Mouse (Mus musculus) adrenal gland, postnatal 14 days (tissue): ENCODE results near the gene Malsu1. TPM values are rescaled to one million over a fixed set of nuclear protein-coding genes. Genes with fewer than 3 reads are reported as not detected.

ENCODE experiments used
- DNase-seq: peaks from one replicate; pipeline ENCODE4 v3.0.0; 2021; ENCODE audit warnings: mixed read lengths
- long read RNA-seq, 2 experiments: library from polyadenylated mRNA; stranded (forward); transcript quantifications; one replicate each; pipeline ENCODE4 v2.0.0; 2021
- total RNA-seq: library from RNA; stranded (reverse); gene quantifications from 2 replicates; pipeline ENCODE4 v1.2.3, GENCODE M21; 2021

Malsu1 gene
- total RNA-seq, result 42.7 and 45.8 TPM in 2 replicates
- long read RNA-seq, experiment 1, transcript Malsu1-203 (4 exons, 2,819 nt), result major isoform, 40 of 56 reads
- long read RNA-seq, experiment 1, transcript Malsu1-202 (3 exons, 2,587 nt), result minor isoform, 5 of 56 reads
- long read RNA-seq, experiment 1, partial matches to known transcripts, result 9 of 56 reads
- long read RNA-seq, experiment 1, other reads (novel, unspliced or antisense), result 1 of 56 reads
- long read RNA-seq, experiment 2, transcript Malsu1-203 (4 exons, 2,819 nt), result major isoform, 51 of 58 reads
- long read RNA-seq, experiment 2, partial matches to known transcripts, result 6 of 58 reads
- long read RNA-seq, experiment 2, other reads (novel, unspliced or antisense), result 1 of 58 reads

DNA sequence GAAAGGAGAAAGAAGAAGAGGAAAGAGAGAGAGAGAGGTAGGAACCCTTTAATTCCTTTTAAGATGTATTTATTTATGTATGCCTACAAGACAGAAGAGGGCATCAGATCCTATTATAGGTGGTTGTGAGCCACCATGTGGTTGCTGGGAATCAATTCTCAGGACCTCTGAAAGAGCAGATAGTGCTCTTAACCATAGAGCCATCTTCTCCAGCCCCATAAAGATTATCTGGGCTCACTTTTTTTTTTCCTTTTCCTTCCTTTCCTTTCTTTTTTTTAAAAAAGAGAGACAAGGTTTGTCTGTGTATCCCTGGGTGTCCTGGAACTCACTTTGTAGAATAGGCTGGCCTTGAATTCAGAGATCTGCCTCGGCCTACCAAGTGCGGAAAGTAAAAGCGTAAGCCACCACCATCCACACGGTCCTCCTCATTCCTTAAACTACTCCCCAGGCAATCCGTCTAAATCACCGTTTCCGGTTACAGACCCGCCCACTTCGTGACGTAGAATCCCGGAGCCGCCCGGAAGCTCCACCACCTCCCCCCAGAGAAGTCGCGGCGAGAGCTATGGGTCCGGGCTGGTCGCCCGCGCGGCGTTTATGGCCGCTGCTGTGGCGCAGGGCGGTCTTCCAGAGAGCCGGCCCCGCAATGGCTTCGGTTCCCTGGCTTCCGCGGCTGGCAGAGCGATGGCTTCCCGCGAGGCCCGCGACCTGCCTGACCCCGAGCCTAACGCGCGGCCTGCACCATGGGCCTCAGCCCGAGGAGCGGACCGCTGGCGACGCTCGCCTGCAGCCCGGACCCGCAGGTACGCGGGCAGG is at the start of gene Malsu1:
TSS of gene Malsu1 (plus strand) at position 492 of the 813 bp plus-strand sequence.
- peak; percentile 97 for DNase-seq

DNA sequence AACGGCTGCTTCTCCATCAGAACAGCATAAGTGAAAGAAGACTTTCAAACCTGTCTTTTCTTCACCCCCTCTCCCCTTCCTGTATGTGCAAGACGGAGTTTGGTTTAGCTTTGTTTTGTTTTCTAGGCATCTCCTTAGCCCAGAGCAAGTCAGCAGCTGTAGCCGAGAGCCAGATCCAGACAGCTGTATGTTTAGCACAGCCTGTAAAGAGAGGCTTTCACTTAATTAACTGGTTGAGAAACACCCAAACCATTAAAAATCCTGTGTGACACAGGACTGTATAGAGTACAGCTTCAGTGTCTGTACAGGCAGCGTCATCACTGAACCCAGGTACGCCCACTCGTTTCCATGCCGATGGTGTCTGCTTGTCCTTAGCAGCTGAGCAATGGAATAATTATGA is 48.3 kb upstream of the Malsu1 start:
- no peak for DNase-seq

DNA sequence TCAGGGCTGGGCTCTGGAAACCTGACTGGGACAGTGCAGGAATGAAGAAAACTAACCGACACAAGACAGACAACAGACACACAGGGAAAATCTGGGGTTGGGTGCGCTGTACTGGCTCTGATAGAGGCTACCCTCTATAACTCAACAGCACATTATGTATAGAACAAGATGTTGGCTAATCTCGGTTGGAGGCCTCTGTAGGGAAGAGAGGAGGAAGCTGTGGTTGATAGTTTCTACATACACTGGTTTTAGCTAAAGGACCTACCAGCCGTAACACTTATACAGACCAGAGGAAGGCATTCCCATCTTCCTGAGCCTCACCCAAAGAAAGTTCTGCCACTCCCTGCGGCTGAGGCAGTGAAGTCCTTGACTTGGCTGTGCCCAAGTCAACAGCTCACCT is 47.1 kb upstream of the Malsu1 start:
- no peak for DNase-seq

DNA sequence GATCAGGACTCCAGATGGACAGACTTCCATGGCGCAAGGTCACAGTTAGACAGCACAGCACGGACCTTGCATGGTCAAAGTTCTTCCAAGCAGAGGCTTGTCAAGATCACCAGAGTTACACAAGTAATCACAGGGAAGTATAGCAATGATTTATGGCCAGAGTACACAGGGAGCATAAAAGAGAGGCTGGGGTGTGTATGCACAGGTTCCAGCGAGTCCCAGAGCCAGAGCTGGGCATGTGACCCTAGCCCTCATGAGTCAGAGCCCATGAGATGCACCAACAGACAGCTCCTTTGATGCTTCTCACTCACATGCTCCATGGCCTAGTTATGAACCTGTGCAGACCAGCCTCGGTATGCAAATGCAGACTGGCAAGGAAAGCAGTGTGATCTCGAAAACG is 45.6 kb upstream of the Malsu1 start:
- DNase-seq, result no peak

DNA sequence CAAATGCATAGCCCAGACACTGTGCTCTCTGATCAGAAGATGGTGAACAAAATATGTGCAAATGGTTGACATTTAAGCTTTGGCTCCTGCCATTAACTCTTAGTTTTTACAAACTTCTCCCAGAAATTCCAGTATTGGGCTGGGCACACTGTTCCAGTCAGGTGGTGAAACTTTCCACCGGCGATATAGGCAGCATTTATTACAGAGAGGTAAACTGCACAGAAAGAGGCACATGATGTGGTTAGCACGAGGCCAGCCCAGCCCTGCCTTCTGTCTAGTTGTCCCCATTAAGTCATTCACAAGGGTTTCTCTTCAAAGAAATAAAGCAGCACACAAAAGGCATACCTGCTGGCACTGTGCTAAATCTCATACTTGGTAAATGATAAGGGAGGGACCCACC is 44.9 kb upstream of the Malsu1 start:
- no peak for DNase-seq

DNA sequence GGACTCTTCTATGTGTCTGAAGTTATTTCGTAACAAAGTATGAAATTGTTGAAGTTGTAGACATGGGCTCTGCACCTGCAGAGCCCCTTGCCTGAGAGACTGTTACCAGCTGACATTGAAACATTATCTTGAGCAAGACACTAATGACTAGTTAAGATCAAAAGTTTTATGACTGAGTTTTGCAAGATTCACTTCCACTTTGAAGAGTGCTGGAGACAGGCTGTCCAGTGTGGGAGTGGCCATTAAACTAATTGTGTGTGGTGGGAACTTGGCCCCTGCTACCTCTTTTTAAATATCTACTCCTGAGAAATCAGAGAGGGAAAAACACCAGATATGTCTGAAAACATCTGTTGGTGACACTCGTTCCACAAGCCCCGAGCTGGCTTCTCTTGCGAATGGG is 42.4 kb upstream of the Malsu1 start:
- no peak for DNase-seq

DNA sequence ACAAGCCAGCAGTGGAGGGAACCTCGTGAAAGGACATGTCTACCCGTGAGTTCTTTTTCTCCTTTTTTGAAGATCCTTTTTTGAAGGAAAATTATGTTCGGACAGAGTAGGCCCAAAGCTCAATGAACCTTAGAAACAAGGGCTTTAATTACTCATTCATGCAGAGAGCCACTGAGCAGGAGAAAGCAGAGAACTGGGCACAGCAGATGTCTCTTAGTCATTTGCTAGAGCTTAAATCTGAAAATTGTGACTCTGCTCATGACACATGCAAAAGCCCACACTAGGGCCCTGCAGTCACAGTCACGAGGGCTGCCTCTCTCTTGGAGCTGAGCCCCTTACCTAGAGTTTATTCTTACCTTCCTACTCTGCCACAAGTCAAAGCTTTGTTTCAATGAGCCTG is 40.8 kb upstream of the Malsu1 start:
- DNase-seq, result no peak

DNA sequence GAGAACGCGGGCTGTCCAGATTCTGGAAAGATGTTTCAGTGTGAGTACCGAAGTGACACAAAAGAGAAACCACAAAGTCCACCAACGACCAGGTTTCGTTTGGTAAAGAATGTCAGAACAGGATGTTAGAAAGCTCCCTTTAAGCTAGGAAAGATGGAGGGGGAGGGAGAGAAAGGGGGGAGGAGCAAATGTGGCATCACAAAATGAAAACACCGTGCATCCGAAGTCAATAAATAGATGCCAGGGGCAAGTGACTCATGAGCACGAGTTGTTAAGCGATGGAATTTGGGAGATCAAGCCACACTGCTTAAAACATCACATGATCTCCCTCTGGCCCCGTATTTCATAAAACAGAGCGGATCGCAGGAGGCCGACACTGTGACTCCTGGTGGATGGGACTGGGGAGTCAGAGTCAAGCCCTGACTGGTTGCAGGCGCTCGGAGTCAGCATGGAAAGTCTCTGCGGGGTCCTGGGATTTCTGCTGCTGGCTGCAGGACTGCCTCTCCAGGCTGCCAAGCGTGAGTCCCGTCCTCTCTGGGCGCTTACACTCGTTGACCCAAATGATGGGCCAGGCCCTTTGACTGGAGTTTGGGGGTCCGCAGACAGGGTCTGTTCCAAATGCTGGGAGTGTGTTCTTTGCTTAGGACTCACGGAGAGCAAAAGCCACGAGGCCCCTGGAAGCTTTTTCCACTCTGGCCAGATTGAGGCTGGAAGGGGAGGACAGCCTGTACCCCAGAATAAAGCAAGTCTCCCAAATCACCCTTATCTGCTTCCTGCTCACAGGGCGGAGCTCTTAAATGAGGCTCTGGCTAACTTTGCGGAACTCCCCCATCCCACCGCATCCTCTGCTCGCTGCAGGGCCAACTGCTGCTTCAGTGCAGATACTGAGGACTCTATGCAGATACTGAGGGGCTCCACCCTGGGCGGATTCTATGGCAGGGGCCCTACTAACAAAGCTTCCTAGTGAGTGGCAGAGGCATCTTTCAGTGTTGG is 37.0 kb upstream of the Malsu1 start, which contains the start of gene Gpnmb:
TSS of gene Gpnmb (plus strand) at position 272 of the 993 bp plus-strand sequence.
- DNase-seq, result no peak

DNA sequence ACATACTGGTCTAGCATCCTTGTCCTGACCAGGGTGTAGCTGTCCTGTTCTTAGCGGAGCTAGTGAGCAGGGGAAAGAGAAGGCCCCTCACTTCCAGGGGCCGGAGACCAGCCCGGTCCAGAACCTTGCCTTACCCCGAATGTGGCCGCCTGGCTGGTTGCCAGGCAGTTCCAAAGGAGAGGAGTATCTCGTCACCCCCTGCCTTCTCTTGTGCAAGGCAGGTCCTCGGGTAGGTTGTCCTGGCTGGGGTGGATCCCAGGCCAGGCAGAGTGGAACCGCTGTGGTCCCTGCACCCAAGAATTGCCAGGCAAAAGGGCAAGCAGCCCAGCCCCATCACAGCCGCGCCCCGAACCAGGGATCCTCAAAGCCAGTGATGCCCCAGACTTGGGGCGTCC is 36.3 kb upstream of the Malsu1 start:
- DNase-seq, result no peak

DNA sequence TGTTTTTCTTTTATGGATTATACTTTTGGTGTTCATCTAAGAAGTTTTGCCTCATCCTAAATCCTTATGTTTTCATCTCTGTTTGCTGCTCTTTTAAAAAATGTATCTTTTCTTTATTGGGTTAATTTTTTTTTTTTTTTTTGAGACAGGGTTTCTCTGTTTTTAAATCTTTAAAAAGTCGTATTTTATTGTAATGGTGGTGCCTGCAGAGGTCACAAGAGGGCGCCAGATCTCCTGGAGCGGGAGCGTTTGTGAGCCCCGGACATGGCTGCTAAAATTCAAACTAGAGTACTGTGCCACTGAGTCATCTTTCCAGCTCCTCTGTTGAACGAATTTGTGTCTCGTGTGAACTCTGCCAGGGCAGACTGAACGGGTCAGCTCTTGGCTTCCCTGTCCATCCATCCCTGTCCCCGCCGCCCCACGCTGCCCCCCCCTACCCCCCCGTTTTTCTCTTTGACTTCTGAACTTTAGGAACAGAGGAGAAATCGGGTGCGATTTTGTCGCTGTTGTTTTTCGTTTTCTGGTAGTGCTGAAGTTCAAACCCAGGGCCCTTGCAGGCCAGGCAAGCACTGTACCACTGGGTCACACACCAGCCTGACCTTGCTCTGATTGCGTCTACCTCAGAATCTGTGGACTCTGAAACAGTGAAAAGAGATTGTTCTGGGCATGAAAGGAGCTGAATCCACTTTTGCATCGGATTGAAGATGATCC is 34.0 kb upstream of the Malsu1 start:
- DNase-seq, result peak; percentile 83

DNA sequence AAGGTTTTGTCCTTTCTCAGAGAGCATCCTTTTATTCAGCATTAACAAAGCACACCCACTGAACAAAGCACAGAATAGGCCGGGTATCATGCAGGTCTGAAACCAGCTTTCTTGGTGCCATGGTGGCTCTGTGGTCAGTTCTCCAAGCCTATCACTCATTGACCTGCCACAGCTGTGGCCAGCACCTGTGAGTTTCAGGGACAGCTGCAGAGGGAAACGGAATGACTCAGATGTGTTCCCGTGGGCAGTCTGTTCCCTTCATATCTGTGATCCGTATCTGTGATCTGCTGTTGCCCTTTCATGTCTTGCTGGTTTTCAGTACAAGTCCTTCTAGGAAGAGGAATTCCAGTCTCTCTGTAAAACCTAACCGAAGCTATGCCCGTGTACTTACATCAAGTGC is 27.1 kb upstream of the Malsu1 start:
- DNase-seq, result no peak

DNA sequence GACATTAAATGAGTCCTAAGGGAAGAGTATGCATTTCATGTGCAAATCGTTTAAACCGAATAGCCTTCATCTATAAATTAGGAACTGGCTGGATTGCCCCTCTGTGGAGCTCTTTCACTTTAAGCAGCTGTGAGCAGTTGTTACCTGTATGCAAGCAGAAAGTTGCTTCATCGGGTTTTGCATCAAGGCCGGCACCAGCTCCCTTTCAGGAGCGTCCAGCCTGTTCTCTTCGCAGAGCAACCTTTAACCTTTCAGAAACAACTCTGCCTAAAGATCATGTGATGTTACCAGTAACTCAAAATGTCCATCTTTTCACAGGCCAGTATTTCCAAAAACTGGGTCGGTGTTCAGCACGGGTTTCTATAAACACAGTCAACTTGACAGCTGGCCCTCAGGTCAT is 26.6 kb upstream of the Malsu1 start:
- DNase-seq, result no peak

DNA sequence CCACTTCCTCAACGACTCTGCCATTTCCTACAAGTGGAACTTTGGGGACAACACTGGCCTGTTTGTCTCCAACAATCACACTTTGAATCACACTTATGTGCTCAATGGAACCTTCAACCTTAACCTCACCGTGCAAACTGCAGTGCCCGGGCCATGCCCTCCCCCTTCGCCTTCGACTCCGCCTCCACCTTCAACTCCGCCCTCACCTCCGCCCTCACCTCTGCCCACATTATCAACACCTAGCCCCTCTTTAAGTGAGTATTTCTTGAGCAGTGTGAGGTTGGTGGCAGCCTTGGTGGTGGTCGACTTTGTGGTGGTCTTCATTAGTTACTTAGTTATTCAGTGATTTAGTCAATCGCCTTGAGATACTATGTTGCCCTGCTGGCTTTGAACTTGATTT is 25.7 kb upstream of the Malsu1 start:
- DNase-seq, result no peak

DNA sequence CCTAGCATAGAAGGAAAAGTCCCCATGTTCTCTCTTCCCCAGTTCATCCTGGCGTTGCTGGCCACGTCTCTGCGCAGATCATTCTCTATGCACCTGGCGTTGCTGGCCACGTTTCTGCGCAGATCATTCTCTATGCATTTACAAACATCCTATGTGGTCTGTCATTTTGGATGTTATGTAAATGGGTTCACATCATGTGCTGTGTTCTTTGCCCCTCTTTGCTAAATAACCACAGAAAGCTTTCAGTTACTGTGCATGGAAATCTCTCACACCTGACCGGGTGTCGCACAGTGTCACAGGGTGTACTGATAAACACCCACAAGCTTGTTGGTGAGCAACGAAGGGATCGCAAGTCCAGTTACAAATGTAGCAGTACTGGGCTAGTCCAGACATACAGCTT is 25.2 kb upstream of the Malsu1 start:
- DNase-seq, result no peak

DNA sequence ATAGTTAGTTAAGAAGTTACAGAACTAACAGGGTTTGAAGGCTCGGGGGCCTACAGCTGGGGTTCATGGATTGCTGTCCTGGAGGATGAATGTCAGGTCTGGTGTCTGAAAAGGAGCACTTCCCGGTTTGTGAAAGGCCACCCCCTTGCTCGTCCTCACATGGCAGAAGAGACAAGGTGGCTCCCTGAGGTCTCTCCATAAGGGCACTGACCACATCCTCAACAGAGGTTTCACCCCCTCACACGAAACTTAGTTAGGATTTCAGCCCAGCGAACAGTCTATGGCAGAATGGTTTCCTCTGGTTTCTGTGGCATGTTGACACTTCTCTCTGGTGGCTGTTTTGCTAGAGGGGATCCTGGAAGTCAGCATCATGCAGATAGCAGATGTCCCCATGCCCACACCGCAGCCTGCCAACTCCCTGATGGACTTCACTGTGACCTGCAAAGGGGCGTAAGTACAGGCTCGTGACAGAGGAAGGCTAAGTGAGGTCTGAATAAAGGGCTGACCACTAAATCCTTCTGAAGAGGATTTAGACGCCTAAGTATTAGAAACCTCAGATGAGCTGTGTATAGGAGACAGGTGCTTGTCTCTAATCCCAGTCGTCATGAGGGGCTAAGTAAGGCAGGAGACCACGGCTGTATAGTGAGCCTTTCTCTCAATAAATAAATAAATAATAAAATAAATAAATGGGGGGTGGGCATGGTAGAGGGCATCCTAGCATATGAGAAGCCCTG is 22.8 kb upstream of the Malsu1 start:
- no peak for DNase-seq

DNA sequence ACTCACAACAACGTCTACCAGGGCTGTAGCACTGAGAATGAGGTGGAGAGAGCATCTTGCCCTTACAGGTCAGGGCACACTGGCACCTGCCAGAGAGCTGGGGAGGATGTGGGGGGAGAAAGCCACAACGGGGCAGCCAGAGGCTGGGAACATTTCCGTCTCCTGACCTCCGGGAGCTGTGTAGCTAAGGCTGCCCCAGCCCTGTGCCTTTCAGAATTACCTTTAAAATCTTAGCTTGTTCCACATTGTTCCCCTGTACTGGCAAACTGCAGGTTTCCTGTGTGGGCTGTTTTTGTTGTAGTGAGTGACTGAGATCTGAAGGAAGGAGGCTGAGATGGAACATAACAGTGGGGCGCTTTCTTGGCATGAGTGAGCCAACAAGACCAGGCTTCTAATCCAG is 21.4 kb upstream of the Malsu1 start:
- DNase-seq, result no peak

DNA sequence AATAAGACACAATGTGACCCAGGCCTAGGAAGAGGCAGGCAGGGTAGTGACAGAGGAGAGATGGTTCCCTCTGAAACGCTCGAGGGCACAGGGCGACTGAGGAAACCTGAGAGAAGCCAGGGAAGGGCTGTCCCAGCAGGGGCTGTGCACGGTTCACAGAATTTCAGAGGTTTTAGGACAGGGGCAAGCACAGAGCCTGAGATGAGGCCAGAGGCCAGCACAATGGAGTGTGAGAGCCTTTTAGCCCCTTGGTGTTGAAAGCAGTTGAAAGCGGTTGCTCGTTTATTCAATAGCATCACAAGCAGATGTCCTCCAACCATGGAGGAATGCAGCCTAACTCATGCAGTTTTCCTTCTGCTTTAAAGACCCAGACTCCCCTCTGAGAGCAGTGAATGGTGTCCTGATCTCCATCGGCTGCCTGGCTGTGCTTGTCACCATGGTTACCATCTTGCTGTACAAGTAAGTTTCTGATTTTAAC is 18.3 kb upstream of the Malsu1 start:
- no peak for DNase-seq

DNA sequence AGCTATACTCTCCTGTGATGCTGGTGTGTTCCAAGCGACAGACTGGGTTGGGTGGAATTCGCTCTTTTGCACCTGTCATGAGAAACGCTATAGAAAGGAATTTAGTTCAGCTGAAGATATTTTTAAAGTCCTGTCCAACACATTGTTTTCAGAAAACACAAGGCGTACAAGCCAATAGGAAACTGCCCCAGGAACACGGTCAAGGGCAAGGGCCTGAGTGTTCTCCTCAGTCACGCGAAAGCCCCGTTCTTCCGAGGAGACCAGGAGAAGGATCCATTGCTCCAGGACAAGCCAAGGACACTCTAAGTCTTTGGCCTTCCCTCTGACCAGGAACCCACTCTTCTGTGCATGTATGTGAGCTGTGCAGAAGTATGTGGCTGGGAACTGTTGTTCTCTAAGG is 17.6 kb upstream of the Malsu1 start:
- no peak for DNase-seq

DNA sequence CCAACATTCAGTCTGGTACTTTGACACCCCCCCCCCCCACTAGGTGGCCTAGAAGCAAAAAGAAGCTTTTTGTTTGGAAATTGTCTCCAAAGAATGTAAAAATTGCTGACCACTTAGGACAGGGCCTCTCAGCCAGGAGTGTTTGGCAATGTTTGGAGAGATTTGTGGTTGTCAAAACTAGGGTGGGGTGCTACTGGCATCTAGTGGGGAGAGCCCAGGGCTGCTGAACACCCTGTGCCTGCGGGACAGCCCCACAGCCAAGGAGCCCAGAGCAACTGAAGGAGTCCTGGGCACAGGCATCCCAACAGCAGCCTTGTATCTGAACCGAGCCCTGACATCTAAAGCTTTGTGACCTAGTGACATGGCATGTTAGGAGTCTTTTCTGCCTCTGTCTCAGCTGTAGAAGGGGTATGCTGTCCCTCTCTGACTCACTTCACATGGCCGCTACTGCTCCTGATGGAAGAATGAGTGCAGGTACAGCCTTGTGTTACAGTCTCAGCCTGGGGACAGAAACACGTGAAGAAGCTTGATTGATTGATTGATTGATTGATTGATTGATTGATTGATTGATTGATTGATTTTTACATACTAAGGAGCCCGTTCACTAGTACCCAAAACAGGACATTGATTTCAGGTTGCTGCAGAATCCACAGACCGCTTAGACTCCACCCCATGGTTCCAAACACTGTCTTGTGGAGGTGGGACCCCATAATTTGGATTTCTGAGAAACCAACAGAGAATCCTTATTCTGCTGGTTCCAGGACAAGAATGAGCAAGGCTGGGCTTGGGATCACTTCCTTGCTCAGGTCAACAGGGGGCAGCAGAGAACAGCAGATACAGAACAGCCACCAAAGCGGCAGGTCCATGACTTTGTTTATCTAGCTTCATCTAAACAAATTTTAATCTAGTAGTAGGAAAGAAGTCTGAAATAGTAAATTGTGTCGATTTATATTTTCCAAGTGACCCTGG is 16.3 kb upstream of the Malsu1 start:
- peak; percentile 80 for DNase-seq

DNA sequence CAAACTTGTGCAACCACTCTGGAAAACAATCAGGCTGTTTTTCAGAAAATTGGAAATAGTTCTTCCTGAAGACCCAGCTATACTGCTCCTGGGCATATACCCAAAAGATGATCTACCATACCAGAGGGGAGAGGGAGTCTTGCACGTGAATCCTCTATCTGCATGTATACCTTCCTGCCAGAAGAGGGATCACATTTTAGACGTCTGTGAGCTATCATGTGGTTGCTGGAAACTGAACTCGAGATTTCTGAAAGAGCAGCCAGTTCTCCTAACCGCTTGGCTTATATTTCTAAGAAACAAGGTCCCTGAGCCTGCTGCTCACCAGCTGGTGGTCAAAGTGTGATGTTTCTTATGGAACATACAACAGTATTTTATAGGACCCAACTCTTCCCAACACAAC is 5.2 kb upstream of the Malsu1 start:
- DNase-seq, result no peak
